Mouse (Mus musculus) left cerebral cortex, postnatal 36 days (tissue): ENCODE measurements around the gene Gprc5b. TPM values are rescaled to one million over a fixed set of nuclear protein-coding genes. Genes with fewer than 3 reads are reported as not detected.

ENCODE experiments used
- DNase-seq, 2 experiments: peaks; one replicate each; pipeline ENCODE4 v3.0.0; 2021 to 2022; ENCODE audit warnings: low spot score in 2 of 2, mixed read lengths in 1 of 2
- intact Hi-C: fragments of 180-260 bp; cut with DNase I; formaldehyde crosslinking; loops from one replicate; pipeline ENCODE4 v1.15.1; 2025
- total RNA-seq, 2 experiments: library from RNA; stranded (reverse); gene quantifications; 2 replicates each; pipeline ENCODE4 v1.2.3; 2021

The Gprc5b gene
- total RNA-seq, 2 experiments from 2014 or later, result 92.8 to 104 TPM

GRCm38 (mm10) chr7:118927279-118927678 is 67.7 kb downstream of the Gprc5b start:
- DNase-seq, result no peak
- intact Hi-C loops, result no loop called here

GRCm38 (mm10) chr7:118926516-118927260 is 68.3 kb downstream of the Gprc5b start:
- no peak for DNase-seq
- intact Hi-C loops, result no loop called here

GRCm38 (mm10) chr7:118925547-118925946 is 69.5 kb downstream of the Gprc5b start:
- intact Hi-C loops, result no loop called here
- DNase-seq, result no peak

- intact Hi-C loops, result no loop called here
- no peak for DNase-seq
These were observed 72.4 kb downstream of the Gprc5b start for GRCm38 (mm10) chr7:118922441-118923202.

Other genes starting within 250 kb of the Gprc5b start
- 1 to 10 TPM; 3.4 to 3.9 TPM for gene Iqck, start 139.5 kb downstream of the Gprc5b start, total RNA-seq
- 10 to 100 TPM; 24.9 to 28.6 TPM for gene Knop1, start 139.0 kb downstream of the Gprc5b start, total RNA-seq
- gene Gpr139, start 189.4 kb upstream of the Gprc5b start, total RNA-seq, result under 1 TPM; 0.63 to 0.99 TPM